Mouse (Mus musculus): Measurements from ENCODE around the gene Gm4778. TPM values are rescaled to one million over a fixed set of nuclear protein-coding genes. Genes with fewer than 3 reads are reported as not detected.
"Not testable (repeated sequence)": the region's sequence is repeated elsewhere in the genome, so short reads cannot be mapped to it uniquely, and the experiment has no call there.

Gene Gm4778
- 0.07 TPM for polyA plus RNA-seq (2012; fragmentation: generic; extraction: Trizol)
- long read RNA-seq, experiment 1 = 0 reads
- long read RNA-seq, experiment 2 = 0 reads

GRCm38 (mm10) chr3:94263736-94264135, at the start of gene Gm4778:
Gm4778 (plus strand) TSS chr3:94264036.
- not testable (repeated sequence) for H3K4me3 ChIP-seq (ENCODE audit: insufficient read depth, poor library complexity, severe bottlenecking); H3K27me3 ChIP-seq (ENCODE audit: control insufficient read depth, insufficient read depth, insufficient read length); H3K79me2 ChIP-seq (ENCODE audit: control insufficient read depth, insufficient read depth)

GRCm38 (mm10) chr3:94260598-94260997, 3.2 kb upstream of the Gm4778 start:
- TF ChIP-seq MAX (IDR thresholded peaks at IDR 0.05) (no peak), USF1 (IDR thresholded peaks at IDR 0.05; ENCODE audit: low read depth) (no peak), FOSL1 (IDR thresholded peaks at IDR 0.05; ENCODE audit: insufficient read depth, low read length, poor library complexity, severe bottlenecking) (no peak), MYOG (IDR thresholded peaks at IDR 0.05; ENCODE audit: control insufficient read depth, extremely low read depth, insufficient read length) (no peak), CEBPB (IDR thresholded peaks at IDR 0.05; ENCODE audit: low read depth) (no peak), CTCF (IDR thresholded peaks at IDR 0.05; ENCODE audit: control insufficient read depth, insufficient read depth, insufficient read length) (no peak), MYOD1 (IDR thresholded peaks at IDR 0.05; ENCODE audit: control insufficient read depth, insufficient read length, low read depth) (no peak)

More at GRCm38 (mm10) chr3:94263736-94264135, at the start of gene Gm4778:
- not testable (repeated sequence) for H3K36me3 ChIP-seq (ENCODE audit: control insufficient read depth, insufficient read depth); H3ac ChIP-seq (ENCODE audit: control insufficient read depth, insufficient read length, low read depth); H3K79me3 ChIP-seq (ENCODE audit: low read depth)

GRCm38 (mm10) chr3:94275991-94276390, 12.2 kb downstream of the Gm4778 start:
- Histone ChIP-seq H3K79me3 (ENCODE audit: low read depth) (no peaks in the 10 kb centered on the region), H3K79me2 (ENCODE audit: control insufficient read depth, insufficient read depth) (no peaks in the 10 kb centered on the region), H3ac (ENCODE audit: control insufficient read depth, insufficient read length, low read depth) (no peak overlapping the region), H3K36me3 (ENCODE audit: control insufficient read depth, insufficient read depth) (no peaks in the 10 kb centered on the region), H3K4me3 (ENCODE audit: insufficient read depth, poor library complexity, severe bottlenecking) (no peak overlapping the region), H3K27me3 (ENCODE audit: control insufficient read depth, insufficient read depth, insufficient read length) (peaks cover 7% of the 10 kb centered on the region)
- TF ChIP-seq USF1 (IDR thresholded peaks at IDR 0.05; ENCODE audit: low read depth) (no peak), MYOG (IDR thresholded peaks at IDR 0.05; ENCODE audit: control insufficient read depth, extremely low read depth, insufficient read length) (no peak), MAX (IDR thresholded peaks at IDR 0.05) (no peak), MYOD1 (IDR thresholded peaks at IDR 0.05; ENCODE audit: control insufficient read depth, insufficient read length, low read depth) (no peak), CEBPB (IDR thresholded peaks at IDR 0.05; ENCODE audit: low read depth) (no peak), FOSL1 (IDR thresholded peaks at IDR 0.05; ENCODE audit: insufficient read depth, low read length, poor library complexity, severe bottlenecking) (no peak), CTCF (IDR thresholded peaks at IDR 0.05; ENCODE audit: control insufficient read depth, insufficient read depth, insufficient read length) (no peak)

More at GRCm38 (mm10) chr3:94260598-94260997, 3.2 kb upstream of the Gm4778 start:
- Histone ChIP-seq H3K79me2 (ENCODE audit: control insufficient read depth, insufficient read depth) (no peaks in the 10 kb centered on the region), H3K36me3 (ENCODE audit: control insufficient read depth, insufficient read depth) (no peaks in the 10 kb centered on the region), H3K27me3 (ENCODE audit: control insufficient read depth, insufficient read depth, insufficient read length) (no peaks in the 10 kb centered on the region), H3K79me3 (ENCODE audit: low read depth) (no peaks in the 10 kb centered on the region), H3K4me3 (ENCODE audit: insufficient read depth, poor library complexity, severe bottlenecking) (no peak overlapping the region), H3ac (ENCODE audit: control insufficient read depth, insufficient read length, low read depth) (no peak overlapping the region)

- Histone ChIP-seq H3K4me3 (ENCODE audit: insufficient read depth, poor library complexity, severe bottlenecking) (no peak overlapping the region), H3K36me3 (ENCODE audit: control insufficient read depth, insufficient read depth) (no peaks in the 10 kb centered on the region), H3K27me3 (ENCODE audit: control insufficient read depth, insufficient read depth, insufficient read length) (no peaks in the 10 kb centered on the region), H3ac (ENCODE audit: control insufficient read depth, insufficient read length, low read depth) (no peak overlapping the region), H3K79me3 (ENCODE audit: low read depth) (no peaks in the 10 kb centered on the region), H3K79me2 (ENCODE audit: control insufficient read depth, insufficient read depth) (no peaks in the 10 kb centered on the region)
- no peak for TF ChIP-seq FOSL1 (IDR thresholded peaks at IDR 0.05; ENCODE audit: insufficient read depth, low read length, poor library complexity, severe bottlenecking)
- TF ChIP-seq MAX (IDR thresholded peaks at IDR 0.05) = no peak
- no peak for TF ChIP-seq MYOG (IDR thresholded peaks at IDR 0.05; ENCODE audit: control insufficient read depth, extremely low read depth, insufficient read length)
- TF ChIP-seq MYOD1 (IDR thresholded peaks at IDR 0.05; ENCODE audit: control insufficient read depth, insufficient read length, low read depth) = no peak
- TF ChIP-seq CTCF (IDR thresholded peaks at IDR 0.05; ENCODE audit: control insufficient read depth, insufficient read depth, insufficient read length) = no peak
- TF ChIP-seq USF1 (IDR thresholded peaks at IDR 0.05; ENCODE audit: low read depth) = no peak
- no peak for TF ChIP-seq CEBPB (IDR thresholded peaks at IDR 0.05; ENCODE audit: low read depth)
Observed at GRCm38 (mm10) chr3:94305457-94305856, 41.6 kb downstream of the Gm4778 start.

GRCm38 (mm10) chr3:94306975-94307374, 43.1 kb downstream of the Gm4778 start:
- Histone ChIP-seq H3K79me3 (ENCODE audit: low read depth) (no peaks in the 10 kb centered on the region), H3K36me3 (ENCODE audit: control insufficient read depth, insufficient read depth) (no peaks in the 10 kb centered on the region), H3K4me3 (ENCODE audit: insufficient read depth, poor library complexity, severe bottlenecking) (no peak overlapping the region), H3K79me2 (ENCODE audit: control insufficient read depth, insufficient read depth) (no peaks in the 10 kb centered on the region), H3K27me3 (ENCODE audit: control insufficient read depth, insufficient read depth, insufficient read length) (no peaks in the 10 kb centered on the region), H3ac (ENCODE audit: control insufficient read depth, insufficient read length, low read depth) (no peak overlapping the region)
- TF ChIP-seq CTCF (IDR thresholded peaks at IDR 0.05; ENCODE audit: control insufficient read depth, insufficient read depth, insufficient read length) (no peak), MYOD1 (IDR thresholded peaks at IDR 0.05; ENCODE audit: control insufficient read depth, insufficient read length, low read depth) (no peak), MAX (IDR thresholded peaks at IDR 0.05) (no peak), FOSL1 (IDR thresholded peaks at IDR 0.05; ENCODE audit: insufficient read depth, low read length, poor library complexity, severe bottlenecking) (no peak), CEBPB (IDR thresholded peaks at IDR 0.05; ENCODE audit: low read depth) (no peak), MYOG (IDR thresholded peaks at IDR 0.05; ENCODE audit: control insufficient read depth, extremely low read depth, insufficient read length) (no peak), USF1 (IDR thresholded peaks at IDR 0.05; ENCODE audit: low read depth) (no peak)

- TF ChIP-seq USF1 (IDR thresholded peaks at IDR 0.05; ENCODE audit: low read depth) = no peak
- TF ChIP-seq MYOD1 (IDR thresholded peaks at IDR 0.05; ENCODE audit: control insufficient read depth, insufficient read length, low read depth) = no peak
- TF ChIP-seq CEBPB (IDR thresholded peaks at IDR 0.05; ENCODE audit: low read depth) = peak; percentile 59
- peak; percentile 41 for TF ChIP-seq MAX (IDR thresholded peaks at IDR 0.05)
- Histone ChIP-seq H3K4me3 (ENCODE audit: insufficient read depth, poor library complexity, severe bottlenecking) (peak within 1 kb of the TSS; percentile 38), H3K79me3 (ENCODE audit: low read depth) (no peaks in the 10 kb centered on the region), H3K79me2 (ENCODE audit: control insufficient read depth, insufficient read depth) (no peaks in the 10 kb centered on the region), H3ac (ENCODE audit: control insufficient read depth, insufficient read length, low read depth) (peak within 1 kb of the TSS; percentile 82), H3K36me3 (ENCODE audit: control insufficient read depth, insufficient read depth) (no peaks in the 10 kb centered on the region), H3K27me3 (ENCODE audit: control insufficient read depth, insufficient read depth, insufficient read length) (no peaks in the 10 kb centered on the region)
Observed at GRCm38 (mm10) chr3:94309633-94310363, 46.0 kb downstream of the Gm4778 start, which contains the start of gene Them4. Them4 (plus strand) TSS chr3:94310089.

Measured in C2C12 (cell line).